Mouse (Mus musculus) spleen, postnatal 4 days (tissue): ENCODE measurements at regions not wholly inside any gene's neighbourhood (a gene's known extent, or its start where the extent isn't known, plus 50 kb on each side); places are given as distances from the start of the nearest gene placed in this dataset.
A peak's percentile ranks its signal among the peaks of the same experiment; 100 is the strongest.

Experiments used
- DNase-seq, 2 experiments: peaks; one replicate each; pipeline ENCODE4 v3.0.0; 2022; ENCODE audit warnings: low spot score in 2 of 2

- DNase-seq, result peak in 1 of 2 experiments; percentile 33
Observed at GRCm38 (mm10) chr10:116653511-116653945, 72.2 kb upstream of the Cnot2 start.

GRCm38 (mm10) chr10:116649287-116649686 lies 68.0 kb upstream of the Cnot2 start:
- peak in 1 of 2 experiments; percentile 32 for DNase-seq

- no peak for DNase-seq
Observed at GRCm38 (mm10) chr10:116646035-116646434, 64.7 kb upstream of the Cnot2 start.

- DNase-seq, result peak in 1 of 2 experiments; percentile 4
Observed at GRCm38 (mm10) chr10:116645631-116646030, 64.3 kb upstream of the Cnot2 start.

- DNase-seq, result peak; percentile 7 to 29
Observed at GRCm38 (mm10) chr10:116645108-116645507, 63.8 kb upstream of the Cnot2 start.
